Mouse (Mus musculus): ENCODE measurements around the gene Eml4.
A peak's percentile ranks its signal among the peaks of the same experiment; 100 is the strongest.

Gene Eml4

GRCm38 (mm10) chr17:83384981-83385380 lies 34.2 kb downstream of the Eml4 start:
- DNase-seq, result no peak

DNA sequence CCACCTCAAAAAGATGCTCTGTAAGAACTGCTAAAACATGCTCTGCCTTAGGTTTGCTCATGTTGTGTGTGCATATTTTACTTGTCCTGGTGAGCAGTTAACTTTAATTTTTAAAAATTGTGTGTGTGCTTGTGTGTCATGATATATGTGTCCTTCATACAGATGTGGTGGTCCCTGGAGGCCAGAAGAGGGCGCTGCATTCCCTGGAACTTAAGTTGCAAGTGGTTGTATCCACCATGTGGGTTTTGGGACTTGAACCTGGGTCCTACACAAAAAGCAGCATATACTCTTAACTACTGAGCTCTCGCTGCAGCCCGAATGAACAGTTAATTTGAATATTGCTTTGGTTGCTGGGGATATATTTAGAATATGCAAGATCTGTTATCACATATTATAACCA lies 36.4 kb downstream of the Eml4 start:
- no peak for DNase-seq

DNA sequence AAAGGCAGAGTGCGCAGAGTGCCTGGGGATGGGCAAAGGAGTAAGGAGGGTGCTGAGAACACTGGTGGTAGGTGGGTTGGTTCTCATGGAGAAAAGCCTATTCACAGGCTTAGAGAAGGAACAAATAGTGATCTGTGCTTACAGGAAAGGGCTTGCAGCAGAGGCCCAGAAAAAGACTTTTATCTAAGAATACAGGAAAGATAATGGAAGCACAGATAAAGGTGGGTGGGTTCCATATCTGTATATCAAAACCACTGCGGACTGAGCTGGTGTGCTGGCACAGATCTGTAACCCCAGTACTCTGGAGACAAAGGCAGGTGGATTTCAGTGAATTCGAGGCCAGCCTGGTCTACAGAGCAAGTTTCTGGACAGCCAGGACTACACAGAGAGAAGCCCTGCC lies 43.3 kb downstream of the Eml4 start:
- DNase-seq, result no peak

- no peak for DNase-seq
Measured at GRCm38 (mm10) chr17:83397571-83398100, 46.9 kb downstream of the Eml4 start.

GRCm38 (mm10) chr17:83398756-83399155 lies 48.0 kb downstream of the Eml4 start:
- DNase-seq, result no peak

DNA sequence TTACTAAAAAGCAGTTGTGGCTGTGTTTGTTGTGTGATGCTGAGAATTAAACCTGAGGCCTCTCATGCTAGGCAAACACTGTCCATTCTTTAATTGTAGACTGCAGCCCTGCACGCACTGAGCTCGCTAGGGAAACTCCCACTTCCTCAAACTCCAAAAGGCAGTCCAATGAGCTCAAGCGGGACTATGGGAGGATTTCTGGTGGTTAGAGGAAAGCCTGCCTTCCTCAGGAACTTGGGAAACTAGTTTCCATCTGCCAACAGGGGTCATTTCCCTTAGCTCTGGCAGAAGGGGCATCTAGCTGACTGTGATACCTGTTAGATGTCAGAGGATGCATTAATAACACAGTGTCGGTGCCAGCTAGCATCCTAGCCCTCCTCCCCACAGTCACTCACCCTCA lies 79.9 kb downstream of the Eml4 start:
- no peak for DNase-seq

- no peak for DNase-seq
Measured at GRCm38 (mm10) chr17:83443406-83443805, 92.7 kb downstream of the Eml4 start.

DNA sequence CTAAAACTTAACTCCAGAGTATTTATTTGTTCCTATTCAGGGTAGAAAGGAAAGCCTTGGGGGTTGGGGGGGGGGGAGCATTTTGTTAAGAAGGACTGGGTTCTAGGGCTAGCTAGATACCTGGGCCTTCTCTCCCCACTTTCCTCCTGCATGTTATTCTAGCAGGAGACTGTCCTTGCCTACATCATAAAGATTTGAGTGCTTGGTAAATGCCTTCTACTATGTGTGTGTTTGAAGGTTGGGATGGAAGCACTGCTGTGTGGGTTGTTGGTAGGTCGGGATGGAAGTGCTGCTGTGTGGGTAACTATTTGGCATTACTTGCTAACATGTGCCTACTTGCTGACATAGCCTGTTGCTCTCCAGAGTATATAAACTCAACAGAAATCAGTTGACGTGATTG lies 98.9 kb downstream of the Eml4 start:
- DNase-seq, result no peak

- DNase-seq, result peak; percentile 22 to 24
Measured at GRCm38 (mm10) chr17:83451367-83451766, 100.6 kb downstream of the Eml4 start.

DNA sequence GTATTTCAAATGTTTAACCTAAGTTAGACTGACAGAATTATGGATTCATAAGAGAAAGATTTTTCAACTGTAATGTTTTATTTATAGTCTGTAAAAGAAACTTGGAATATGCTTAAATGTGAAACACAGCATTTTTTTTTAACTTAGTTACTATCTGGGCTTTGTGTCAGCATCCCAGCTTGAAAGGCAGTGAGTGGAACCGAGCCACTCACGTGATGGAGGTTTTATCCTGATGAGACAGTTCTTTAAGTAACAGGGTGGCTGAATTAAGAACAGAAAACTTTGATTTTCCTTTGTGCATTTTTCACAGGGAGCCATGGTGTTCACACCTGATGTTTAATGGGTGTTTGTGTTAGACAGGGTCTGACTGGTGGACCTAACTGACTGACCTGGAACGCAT lies 101.1 kb downstream of the Eml4 start:
- DNase-seq, result no peak

GRCm38 (mm10) chr17:83452451-83452850 lies 101.7 kb downstream of the Eml4 start:
- no peak for DNase-seq

DNA sequence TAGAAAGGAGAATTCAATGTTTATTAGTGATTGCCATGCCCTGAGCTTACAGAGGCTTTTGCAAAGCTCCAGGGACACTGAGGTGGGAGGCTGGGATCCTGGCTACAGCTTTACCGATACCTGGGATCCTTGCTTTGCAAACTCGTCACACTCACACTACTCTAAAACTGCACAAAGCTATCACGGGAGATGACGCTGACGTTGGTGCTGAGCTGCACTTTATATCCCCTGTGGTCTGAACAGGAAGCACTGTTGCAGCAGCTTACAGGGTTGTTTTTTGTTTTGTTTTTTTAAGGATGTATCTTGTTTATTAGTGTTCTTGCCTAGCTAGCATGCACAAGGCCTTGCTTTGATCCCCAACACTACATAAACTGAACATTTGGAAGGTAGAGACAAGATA lies 102.9 kb downstream of the Eml4 start:
- no peak for DNase-seq

GRCm38 (mm10) chr17:83457271-83457670 lies 106.5 kb downstream of the Eml4 start:
- DNase-seq, result no peak

- no peak for DNase-seq
Measured at GRCm38 (mm10) chr17:83465969-83466368, 115.2 kb downstream of the Eml4 start.

- DNase-seq, result no peak
Measured at GRCm38 (mm10) chr17:83466697-83467251, 116.0 kb downstream of the Eml4 start.

GRCm38 (mm10) chr17:83469586-83469985 lies 118.9 kb downstream of the Eml4 start:
- no peak for DNase-seq

GRCm38 (mm10) chr17:83477089-83477488 lies 126.4 kb downstream of the Eml4 start:
- DNase-seq, result no peak

DNA sequence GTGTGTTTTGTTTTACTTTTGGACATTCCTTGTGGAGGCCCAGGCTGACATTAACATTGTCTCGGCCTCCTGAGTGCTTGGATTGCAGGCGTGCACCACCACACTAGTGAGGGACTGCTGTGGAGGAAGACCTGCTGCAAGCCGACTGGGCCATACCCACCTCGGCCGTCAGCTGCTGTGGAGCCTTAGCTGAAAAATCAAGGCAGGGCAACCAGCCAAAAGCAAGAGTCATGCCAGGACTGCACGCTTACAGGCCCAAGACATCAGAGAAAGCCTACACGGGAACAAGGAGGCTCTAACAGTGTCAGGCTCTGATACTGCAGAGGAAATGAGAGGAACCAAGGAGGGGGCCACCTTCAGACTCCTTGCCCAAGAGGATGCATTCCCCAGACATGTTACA lies 130.8 kb downstream of the Eml4 start:
- peak; percentile 11 for DNase-seq

DNA sequence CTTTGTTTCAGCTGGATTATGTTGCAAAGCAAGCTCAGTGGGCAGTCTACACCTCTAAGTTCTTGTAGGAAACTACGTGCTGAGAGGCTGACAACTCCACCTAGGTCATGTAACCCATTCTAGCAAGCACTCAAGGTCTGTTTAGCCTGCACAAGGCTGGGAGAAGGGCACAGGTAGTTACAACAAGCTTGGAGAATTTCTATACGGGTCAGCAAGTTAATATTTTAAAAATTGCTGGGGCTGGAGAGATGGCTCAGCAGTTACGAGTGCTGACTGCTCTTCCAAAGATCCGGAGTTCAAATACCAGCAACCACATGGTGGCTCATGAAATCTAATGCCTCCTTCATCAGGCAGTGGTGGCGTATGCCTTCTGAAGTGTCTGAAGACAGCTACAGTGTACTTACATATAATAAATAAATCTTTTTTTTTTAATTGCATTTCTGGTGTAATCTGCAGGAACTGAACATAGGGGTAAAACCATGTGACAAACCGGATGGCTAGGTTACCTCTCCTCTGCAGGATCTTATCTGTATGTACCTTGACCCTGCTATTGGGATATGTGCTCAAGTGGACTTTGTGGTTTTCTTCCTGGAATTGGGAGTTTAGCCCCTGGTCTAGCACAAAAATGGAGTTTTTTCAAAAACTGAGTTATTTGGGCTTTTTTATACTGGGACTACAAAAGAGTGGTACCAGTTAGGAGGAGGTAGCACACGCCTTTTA lies 132.2 kb downstream of the Eml4 start:
- DNase-seq, result no peak

DNA sequence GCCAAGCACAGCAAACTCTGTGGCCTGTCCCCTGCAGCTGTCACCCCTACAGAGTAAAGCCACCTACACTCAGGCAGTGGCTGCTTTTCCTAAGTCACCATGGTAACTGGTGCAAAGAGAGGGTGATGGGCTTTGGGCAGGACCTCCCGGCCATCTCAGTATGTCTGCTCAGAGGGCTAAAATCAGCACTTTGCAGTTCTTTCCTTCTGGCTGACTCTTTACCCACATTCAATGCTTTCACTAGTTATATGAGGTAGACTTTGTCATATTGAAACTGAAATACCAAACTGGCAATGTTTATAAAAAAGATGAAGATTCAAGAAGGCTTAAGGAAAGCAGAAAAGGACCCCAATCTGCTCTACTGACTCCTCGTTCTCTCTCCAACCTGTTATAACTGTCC lies 133.1 kb downstream of the Eml4 start:
- DNase-seq, result no peak

DNA sequence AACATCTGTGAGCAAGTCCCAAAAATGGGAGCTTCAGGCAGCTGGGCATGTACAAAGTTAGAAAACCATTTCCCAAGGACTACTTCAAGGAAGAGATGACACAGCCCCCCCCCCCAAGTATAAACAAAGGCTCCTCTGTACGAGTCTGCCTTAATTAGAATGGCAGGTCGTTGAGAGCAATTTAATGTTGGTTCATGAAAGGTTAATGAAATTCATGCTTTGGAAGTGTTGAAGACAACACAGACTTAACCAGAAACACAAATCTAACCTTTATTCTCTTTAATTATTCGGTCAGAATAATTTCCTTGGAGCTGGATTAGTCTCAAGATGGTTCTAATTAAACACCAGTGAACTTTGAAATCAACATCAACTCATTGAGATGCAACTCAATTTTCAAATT lies 137.0 kb downstream of the Eml4 start:
- no peak for DNase-seq

GRCm38 (mm10) chr17:83498889-83499288 lies 148.2 kb downstream of the Eml4 start:
- DNase-seq, result no peak

DNA sequence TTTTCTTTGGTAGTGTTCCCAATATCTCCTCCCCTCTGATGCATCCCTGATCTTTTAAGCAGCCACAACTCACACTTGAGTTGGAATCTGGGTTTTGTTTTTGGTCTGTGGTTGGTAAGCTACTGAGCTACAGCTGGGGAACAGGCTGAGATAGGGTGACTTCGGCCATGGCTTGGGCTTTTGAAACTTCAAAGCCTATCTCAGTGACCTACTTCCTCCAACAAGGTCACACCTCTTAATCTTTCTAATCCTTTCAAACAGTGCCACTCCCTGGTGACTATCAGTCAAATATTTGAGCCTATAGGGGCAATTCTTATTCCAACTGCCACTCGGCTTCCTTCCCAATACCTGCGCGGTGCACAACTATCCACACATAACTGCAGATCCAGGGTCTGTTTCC lies 149.0 kb downstream of the Eml4 start:
- no peak for DNase-seq

GRCm38 (mm10) chr17:83503693-83504092 lies 153.0 kb downstream of the Eml4 start:
- DNase-seq, result no peak

DNA sequence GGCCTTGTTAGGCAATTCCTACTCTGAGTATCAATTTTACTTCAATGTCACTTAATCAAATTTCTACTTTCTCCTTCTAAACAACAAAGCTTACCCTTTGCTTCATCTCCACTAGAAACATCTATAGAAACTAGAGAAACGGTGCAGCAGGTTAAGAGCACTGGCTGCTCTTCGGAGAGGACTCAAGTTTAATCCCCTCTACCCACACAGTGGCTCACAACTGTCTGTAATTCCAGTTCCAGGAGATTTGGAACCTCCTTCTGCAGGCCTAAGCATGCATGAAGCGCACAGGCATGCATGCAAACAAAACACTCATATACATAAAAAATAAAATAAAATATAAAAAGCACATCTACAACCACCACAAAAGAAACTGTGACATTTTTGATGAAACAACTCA lies 161.4 kb downstream of the Eml4 start:
- DNase-seq, result no peak

Data from cerebellum, adult 18-20 months (tissue).